Mouse (Mus musculus) liver, adult (tissue): ENCODE results near the gene Tppp.

Source experiments
- GATA4 ChIP-seq: IDR thresholded peaks from 2 replicates; pipeline ENCODE4 v1.6.1; 2014; ENCODE audit warnings: mild to moderate bottlenecking, low read length; ENCODE audit not compliant: insufficient replicate concordance

The Tppp gene

GRCm38 (mm10) chr13:74008948-74009718 lies at the start of gene Tppp:
Gene Tppp (plus strand): TSS chr13:74009407.
- no peak for TF ChIP-seq GATA4

GRCm38 (mm10) chr13:73960117-73960652 lies 49.0 kb upstream of the Tppp start:
- no peak for TF ChIP-seq GATA4

GRCm38 (mm10) chr13:73961177-73961576 lies 48.0 kb upstream of the Tppp start:
- TF ChIP-seq GATA4: no peak

GRCm38 (mm10) chr13:73963551-73963950 lies 45.7 kb upstream of the Tppp start, which contains the start of gene Zdhhc11:
Gene Zdhhc11 (plus strand): TSS chr13:73963851.
- TF ChIP-seq GATA4: no peak

GRCm38 (mm10) chr13:73970545-73971448 lies 38.4 kb upstream of the Tppp start:
- TF ChIP-seq GATA4: peak; percentile 90

- no peak for TF ChIP-seq GATA4
Observed at GRCm38 (mm10) chr13:73974523-73974922, 34.7 kb upstream of the Tppp start.

- no peak for TF ChIP-seq GATA4
Observed at GRCm38 (mm10) chr13:73976935-73977334, 32.3 kb upstream of the Tppp start.

- no peak for TF ChIP-seq GATA4
Observed at GRCm38 (mm10) chr13:73990325-73990724, 18.9 kb upstream of the Tppp start.

GRCm38 (mm10) chr13:73990761-73991160 lies 18.4 kb upstream of the Tppp start:
- no peak for TF ChIP-seq GATA4

GRCm38 (mm10) chr13:73991267-73991666 lies 17.9 kb upstream of the Tppp start:
- TF ChIP-seq GATA4: no peak

GRCm38 (mm10) chr13:73996456-73996855 lies 12.8 kb upstream of the Tppp start:
- TF ChIP-seq GATA4: no peak

GRCm38 (mm10) chr13:74000519-74000918 lies 8.7 kb upstream of the Tppp start:
- no peak for TF ChIP-seq GATA4

- TF ChIP-seq GATA4: no peak
Observed at GRCm38 (mm10) chr13:74000961-74001360, 8.2 kb upstream of the Tppp start.

- TF ChIP-seq GATA4: no peak
Observed at GRCm38 (mm10) chr13:74001492-74001891, 7.7 kb upstream of the Tppp start.

- no peak for TF ChIP-seq GATA4
Observed at GRCm38 (mm10) chr13:74009791-74010614, 796 bp downstream of the Tppp start.
